Mouse (Mus musculus) urinary bladder, postnatal 10 days (tissue): ENCODE results near the gene Grik4.

Experiments used
- DNase-seq: peaks from one replicate; pipeline ENCODE4 v3.0.0; 2022; ENCODE audit warnings: low spot score

Grik4 gene

DNA sequence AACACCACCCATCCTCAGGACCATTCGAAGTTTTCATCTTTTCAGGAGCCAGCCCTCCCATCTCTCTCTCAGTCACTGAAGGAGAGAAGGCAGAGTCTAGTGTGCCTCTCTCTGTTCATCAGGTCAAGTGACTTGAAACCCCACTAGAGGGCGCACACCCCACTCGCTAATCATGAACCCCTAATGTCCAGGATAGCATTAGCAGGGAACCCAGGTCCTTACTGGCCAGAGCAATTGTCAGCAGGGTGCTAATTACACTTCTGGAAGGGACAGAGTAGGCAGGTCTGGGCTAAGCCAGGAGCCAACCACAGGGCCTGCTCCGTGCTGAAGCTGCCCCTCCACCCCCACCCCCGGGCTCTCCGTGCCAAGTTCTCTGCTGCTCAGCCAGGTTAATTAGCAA, 371.1 kb downstream of the Grik4 start:
- no peak for DNase-seq

DNA sequence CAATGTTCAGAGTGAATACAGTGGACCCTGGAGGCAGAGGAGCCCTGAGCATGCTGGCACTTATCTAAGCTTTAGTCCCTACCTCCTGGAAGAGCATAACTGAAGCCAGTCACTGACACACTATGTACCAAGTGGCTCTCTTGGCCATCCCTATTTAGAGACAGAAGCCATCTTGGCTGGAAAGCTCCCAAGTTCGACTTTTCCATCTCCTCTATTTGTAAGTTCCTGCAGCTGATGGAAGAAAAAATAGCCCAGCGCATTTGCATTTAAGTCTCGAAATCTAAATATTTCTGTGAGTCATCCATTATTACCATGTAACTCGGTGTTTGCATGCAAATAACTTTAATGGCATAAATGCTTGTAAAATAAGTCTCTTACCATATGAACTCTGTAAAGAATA, 378.4 kb downstream of the Grik4 start:
- DNase-seq: no peak

DNA sequence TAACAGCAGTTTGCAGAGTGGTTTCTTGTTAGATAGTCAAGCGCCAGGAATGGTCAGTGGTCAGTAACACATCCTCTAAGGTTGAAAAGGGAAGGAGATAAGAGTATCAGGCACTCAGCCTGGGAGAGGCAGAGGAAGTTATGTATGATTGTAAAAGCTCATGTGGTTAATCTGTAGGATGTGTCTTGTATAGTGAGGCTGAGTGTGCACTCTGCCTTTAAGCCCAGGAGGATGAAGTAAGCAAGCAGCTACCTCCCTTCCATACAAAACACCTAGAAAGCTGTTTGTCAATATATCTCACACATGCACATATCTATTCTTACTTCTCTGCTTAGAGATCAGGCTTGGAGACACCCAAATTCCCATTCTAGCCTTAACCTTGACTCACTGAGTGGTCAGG, 389.1 kb downstream of the Grik4 start:
- no peak for DNase-seq

DNA sequence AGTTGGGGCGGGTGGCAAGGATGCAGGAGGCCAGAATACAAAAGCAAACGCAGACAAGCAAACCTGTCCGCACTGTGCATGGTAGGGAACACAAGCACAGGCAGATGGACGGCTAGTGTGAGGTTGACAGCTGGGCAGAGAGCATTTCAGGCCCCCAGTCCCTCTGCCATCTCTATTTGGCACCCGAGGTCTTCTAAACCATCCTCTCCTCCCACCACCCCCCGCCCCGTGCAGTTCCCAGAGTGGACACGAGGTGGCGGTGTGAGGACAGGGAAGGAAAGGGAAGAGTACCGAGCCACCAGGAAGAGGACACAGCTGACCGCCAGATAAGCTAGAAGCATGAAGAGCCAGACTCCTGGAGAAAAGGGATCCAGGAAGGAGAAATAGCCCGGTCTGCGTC, 394.2 kb downstream of the Grik4 start:
- DNase-seq: peak; percentile 26

DNA sequence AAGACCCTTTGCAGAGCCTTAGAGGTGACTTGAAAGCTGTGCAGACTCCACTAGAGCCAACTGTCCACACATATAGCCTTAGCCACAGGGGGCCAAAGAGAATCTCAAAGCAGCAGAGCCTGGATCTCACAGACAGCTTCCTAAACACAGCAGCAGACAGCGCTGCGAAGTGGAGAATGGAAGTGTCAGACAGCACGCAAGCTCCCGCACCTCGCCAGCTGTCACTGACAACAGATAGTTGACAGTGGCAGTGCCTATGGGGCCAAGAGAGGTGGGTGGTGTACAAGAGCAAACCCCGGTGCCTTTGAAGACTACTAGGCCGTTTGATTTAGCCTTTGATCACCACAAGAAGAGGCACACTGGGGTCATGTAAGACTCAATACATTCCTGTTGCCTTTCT, 395.3 kb downstream of the Grik4 start:
- DNase-seq: no peak

DNA sequence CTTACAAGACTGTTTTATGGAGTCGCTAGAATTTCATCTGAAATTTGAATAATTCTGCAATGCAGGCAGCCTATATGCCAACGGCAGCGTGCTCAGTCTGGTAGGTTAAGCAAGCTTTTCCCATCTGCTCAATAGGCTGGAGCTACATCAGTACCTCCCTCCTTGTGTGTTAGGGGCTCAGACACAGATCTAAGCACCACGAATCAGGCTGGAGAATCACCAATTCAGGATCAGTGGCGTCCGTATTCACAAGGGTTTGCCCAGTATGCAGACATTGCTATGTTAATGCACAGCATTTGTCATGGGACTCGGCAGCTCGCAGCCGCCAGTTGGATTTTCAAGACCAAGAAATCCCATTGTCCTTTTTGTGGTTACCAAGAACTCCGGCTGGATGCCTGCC, 399.8 kb downstream of the Grik4 start:
- DNase-seq: no peak

DNA sequence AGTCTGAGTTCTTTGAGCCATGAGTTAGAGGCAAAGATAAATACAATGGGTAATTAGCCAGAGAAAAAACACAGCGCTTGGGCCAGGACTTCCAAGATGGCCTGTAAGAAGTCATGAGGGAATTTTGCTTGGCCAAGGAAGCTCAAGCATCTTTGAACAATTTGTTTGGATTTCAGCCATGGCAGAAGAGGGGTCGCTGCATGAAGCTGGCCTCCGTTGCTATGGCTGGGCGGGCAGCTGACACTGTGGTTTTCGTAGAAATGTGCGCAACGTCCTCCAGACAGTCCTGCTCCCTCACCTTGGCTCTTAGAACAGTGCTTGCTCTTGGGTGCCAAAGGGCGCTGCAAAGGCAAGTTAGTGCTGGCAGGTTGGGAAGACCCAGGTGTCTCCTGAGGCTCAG, 410.8 kb downstream of the Grik4 start:
- DNase-seq: no peak

DNA sequence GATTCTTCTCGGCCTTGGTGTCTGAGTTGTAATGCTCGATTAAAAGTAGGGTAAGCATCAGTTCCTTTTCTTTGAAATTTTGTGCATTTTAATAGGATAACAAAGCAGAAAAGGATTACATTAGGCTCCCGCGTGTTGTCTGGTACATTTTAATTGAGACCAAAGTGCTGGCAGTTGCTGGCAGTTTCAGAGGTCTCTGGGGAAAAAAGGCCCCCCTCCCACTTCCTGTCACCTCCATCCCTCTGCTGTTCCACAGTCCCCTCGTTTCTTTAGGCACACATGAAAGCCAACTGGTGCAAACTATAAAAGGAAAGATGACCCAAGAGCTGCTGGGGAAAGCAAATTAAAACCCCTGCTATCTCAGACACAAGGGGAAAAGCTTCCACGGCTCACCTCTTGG, 411.3 kb downstream of the Grik4 start:
- DNase-seq: no peak

DNA sequence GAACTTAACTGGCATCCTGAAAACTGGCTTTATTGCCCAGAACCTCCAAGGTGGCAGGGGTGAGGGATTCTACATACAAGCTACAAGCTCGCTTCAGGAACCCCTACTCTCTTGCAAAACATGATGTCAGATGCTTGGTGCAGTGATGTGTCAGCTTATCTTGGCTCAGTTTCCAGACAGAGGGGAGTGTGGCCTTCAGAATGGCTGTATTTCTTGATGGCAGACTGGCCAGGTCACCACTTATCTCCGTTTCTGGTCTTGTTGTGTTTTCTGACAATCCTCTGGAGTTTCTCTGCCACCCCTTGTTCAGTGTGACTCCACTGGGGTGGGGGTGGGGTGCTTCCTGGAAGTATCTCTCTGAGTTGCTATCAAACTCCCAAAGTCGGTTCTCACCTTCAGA, 412.3 kb downstream of the Grik4 start:
- DNase-seq: no peak

DNA sequence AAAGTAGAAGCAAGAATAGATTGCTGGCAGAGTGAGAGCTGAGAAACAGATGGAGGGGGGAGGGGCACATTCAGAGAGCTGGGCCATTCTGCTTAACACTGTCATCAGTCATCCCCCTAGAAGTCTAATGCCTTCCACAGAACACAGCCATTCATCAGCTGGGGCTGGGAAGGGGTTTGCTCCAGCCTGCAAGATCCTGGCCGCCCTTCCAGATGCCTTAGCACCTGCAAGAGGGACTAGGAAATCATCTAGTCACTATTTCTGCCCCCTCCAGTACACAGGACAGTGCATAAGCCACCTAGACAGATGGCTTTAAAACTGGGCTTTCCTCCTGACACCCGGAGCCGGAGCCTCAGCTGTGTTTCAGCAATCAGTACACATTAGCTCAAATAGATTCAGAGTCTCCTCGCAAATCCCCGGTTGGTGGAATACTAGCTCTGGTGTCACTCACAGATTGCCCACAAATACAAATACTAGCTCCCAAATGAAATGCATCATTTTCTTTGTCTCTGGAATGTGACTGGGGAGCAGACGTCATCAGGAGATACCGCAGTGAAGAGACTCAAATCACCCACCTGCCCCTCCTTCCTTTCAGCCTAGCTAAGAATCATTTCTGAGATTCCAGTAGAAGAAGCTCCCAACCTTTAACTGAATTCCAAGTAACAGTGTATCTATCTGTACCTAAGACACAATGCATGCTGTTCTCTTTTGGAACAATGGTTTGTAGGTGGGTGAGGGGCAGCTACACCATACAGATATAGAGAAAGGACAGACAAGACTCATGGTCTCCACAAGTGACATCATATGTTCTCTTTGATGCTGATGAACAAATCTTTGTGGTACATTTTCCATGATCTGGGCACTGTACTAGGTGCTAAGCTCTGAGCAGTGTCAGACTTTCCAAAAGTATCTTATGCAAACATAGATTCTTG, 413.8 kb downstream of the Grik4 start:
- DNase-seq: no peak

DNA sequence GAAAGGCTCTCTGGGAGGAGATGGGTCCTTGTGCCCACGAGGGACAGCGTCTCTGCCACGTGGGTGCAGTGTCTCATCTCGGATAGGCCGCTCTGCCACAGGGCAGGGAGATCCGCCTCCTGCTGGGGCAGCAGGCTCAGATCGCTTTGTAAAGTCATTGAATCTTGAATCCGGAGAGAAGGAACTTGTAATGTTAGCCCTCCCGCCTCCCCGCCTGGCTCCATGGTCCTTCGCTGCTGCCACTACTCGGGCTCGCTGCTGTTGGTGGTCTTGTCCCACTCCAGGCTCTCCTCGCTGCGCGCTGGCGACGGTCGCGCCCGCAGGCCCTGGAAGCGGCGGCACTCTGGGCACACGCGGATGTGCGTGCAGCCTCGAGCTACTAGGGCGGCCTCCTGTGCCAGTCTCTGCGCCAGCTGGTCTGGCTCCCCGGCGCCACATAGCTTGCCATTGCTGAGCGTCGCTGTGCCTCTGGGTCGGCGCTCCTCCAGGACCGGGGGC, 423.7 kb downstream of the Grik4 start:
- no peak for DNase-seq

DNA sequence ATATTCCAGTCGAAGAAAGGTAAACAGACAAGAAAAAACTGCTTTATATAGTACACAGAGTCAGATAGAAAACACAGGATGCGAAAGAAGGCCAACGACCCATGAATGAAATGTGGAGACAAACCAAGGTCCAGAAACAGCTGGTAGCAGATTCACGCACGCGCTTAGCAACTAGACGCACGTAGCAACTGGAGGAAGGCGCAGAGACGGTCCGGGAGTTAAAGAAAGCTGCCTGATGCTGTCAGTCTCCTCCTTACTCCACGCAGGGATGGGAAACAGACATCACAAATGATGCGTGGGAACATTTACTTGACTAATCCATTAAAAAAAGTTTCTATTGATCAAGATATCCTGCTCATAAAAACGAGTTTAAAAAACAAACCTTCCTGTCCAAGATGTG, 426.1 kb downstream of the Grik4 start:
- DNase-seq: no peak

DNA sequence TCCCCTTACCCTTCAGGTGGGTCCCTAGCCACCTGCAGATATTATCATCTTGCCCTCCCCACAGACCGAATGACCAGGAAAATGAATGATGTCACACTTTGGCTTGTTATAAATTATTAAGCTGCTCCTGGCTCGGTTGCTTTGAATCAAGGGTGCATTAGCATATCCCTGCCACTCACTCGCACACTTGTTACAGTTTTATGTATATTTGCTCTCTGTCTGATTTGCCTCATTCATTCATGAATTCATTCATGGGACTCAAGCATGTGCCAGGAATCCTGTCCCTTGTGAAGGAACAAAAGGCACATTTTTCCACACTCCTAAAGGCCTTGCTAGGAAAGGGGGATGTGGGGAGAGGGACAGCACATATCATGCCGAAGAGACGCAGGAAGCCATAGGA, 431.1 kb downstream of the Grik4 start:
- DNase-seq: no peak

DNA sequence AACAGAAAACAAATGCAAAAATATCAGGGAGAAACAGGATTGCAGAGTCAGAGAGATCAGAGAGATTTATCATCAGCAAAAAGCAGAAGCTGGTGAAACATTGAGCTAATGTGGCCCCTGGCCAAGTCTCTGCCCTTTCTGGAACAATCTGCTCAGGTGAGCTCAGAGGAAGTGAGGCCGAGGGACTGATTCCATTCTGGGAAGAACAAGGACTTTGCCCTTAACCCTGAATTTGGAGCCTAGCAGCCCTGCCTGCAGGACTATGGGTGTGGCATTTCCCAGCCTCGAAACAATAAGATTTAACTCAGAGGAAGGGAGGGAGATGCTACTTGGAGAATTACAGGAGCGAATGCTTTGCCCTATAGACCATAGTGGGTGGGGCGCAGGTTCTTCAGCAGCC, 432.0 kb downstream of the Grik4 start:
- DNase-seq: no peak

DNA sequence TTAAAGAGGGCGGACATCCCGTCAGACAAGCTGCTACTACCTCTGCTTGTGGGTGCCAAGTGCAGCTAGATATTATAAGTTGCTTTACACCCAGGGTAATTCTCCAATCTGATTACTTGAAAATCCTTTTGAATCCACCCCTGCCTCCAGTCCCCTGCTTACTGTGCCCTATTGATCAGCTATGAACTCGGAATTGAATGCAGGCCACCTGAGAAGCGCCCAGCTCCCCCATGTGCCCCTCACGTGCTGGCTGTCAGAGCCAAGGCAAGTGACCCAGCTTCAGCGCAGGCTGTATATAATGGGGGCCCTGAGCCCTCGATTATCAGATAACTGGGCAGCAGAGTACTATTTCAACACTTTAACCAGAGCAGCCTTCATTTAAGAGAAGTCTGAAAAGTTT, 436.1 kb downstream of the Grik4 start:
- DNase-seq: no peak

DNA sequence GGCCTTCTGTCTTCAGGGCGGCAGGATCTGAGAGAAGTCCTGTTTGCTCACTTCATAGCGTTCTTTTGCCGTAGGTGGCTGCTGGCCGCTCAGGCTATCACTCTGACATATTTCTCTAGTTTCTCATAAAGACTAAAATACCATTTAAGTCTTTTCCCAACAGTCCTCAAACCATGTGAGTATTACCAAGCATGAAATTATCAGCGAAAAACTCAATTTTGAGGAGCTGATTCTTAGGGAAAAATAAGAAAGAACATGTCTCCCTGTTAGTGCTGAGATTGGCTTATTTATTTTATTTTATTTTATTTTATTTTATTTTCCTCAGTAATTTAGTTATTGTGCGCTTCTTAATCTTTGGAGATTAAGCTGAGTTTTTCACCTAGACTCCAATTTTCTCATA, 436.6 kb downstream of the Grik4 start, which contains the start of gene Tbcel:
TSS of gene Tbcel (minus strand) at position 101 of the 400 bp plus-strand sequence.
- DNase-seq: no peak

DNA sequence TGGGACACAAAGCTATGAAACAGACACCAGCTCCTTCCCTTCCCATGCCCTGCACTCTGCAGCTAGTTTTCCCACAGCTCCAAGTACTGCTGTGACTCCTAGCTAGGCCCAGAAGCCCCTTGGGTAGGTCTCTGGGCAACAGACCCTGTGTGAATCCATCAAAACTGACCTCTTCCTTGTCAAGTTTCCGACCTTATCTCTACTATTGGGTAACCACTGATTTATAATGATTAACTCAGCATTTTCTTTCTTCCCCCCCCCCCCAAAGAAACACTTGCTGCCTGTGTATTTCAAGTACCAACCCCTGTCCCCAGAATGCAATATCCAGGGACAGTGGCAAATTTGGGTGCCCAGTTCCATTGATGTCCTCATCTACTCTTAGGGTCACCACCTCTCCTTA, 437.3 kb downstream of the Grik4 start:
- no peak for DNase-seq

DNA sequence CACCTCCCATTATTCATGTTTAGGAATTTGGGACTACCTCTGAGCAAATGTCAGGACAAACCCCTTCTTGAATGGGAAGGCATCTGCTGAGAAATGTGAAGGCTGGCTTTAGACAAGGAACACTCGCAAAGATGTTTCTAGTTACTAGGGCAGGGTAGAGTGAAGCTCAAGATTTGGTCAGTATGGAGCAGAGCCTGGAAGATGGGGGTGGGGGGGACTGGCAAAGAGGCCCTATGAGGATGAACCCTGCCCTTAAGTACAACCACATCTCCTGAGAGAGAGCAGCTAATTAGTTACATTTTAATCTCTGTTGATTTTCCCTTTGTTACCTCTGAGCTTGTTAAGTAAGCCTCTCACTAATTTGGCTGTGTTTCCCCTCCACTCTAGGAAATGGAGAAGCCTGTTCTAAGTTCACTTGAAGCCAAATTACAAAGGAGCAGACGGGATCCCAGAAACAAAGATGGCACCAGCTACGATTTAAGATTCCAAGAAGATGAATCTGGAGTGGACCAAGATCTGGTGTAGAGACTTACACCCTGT, 439.3 kb downstream of the Grik4 start:
- DNase-seq: no peak

DNA sequence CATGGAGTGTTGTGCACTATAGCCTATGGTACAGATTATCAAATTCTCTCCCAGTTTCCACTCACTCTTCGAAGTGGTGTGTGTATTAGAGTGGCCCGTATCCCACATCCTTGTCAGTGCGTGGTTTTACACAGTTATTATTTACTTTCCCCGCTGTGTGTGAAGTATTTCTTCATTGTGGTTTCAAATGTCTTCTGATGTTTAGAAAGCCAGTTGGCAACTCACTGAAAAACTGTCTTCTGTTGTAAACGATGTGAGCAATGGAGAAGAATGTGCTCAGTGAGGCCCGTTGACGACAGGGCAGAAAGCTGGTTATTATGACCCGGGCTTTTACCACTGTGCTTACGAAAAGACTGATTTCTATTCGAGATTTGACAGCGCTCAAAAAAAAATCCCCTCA, 439.7 kb downstream of the Grik4 start:
- no peak for DNase-seq

DNA sequence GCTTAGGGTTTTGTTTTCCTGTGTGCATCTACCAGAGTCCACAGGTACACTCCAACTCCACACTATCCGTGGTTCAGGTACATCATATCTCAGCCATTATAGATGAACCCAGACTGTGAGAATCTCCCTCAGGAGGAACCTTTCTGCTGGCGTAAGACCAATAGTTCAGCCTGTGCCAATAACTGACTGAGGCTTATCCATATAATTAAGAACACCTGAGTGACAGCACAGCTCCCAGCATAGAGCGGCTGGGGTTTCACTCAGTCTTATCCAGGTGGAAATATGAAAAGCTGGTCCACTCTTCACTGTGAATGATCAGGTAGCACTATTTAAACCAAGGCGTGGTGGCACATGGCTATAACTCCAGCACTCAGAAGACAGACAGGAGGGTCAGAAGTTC, 440.6 kb downstream of the Grik4 start:
- DNase-seq: no peak

DNA sequence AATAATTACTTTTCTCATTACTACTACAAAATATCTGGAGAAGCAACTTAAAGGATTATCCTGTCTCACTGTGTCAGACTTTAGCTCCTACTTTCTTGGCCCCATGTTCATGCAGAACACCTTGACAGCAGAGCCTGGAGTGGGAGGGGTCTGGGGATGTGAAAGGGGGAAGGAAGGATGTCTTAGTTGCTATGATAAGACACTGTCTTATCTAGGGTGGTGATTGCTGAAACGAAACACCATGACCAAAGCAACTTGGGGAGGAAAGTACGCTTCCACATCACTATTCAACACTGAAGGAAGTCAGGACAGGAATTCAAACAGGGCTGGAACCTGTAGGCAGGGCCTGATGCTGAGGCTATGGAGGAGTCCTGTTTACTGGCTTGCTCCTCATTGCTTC, 448.0 kb downstream of the Grik4 start:
- DNase-seq: no peak

DNA sequence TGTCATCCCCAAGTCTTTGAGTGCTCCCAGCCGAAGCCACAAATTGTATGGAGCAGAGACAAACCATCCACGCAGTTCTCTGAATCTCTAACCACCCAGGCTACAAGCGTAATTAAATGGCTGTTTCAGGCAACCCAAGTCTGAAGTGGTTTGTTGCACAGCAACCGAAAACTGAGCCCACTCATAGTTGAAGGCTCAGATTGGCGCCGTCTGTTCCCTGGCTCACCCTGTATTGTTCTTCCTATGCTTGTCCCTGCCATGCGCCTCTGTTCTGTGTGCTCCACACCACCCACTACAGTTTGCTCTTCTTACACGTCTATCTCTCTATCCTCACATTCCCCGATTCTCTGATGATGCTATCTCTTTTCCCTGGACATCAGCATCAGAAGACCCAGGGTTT, 452.5 kb downstream of the Grik4 start:
- no peak for DNase-seq

DNA sequence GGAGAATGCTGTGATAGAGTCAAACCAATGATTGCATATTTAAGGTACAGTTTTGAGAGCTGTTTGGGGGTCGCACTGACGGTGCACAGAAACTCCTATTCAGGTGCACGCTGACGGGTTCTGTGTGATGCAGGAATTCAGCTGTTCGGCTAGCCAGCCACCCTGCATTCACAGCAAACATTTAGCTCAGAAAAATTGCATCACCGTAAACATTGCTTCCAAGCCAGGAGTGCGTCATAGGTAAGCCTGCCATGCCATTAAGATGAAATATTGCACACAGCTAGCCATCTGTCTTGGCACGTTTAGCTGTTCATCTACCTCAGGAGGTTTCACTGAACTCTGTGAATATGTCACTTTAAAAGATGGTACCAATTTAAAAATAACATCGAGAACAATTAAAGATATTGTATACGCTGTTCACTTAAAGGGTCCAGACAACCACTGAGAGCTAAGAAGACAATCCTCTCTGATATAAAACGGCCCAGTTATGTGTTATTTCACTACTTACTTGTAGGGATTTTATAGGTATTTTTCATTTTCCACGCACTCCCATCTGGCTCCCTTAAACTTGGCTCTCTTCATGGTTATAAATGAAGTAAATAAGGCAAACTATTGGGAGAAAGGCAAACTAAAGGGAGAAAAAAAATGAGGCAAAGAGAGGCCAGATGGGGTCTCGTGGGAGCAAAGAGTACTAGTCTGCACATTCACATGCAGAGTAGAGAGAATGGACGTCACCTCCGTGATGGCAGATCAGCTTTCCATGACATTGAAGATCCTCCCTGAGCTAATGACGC, 453.5 kb downstream of the Grik4 start:
- no peak for DNase-seq
